Mouse (Mus musculus): ENCODE measurements around the gene Trip6.

DNA sequence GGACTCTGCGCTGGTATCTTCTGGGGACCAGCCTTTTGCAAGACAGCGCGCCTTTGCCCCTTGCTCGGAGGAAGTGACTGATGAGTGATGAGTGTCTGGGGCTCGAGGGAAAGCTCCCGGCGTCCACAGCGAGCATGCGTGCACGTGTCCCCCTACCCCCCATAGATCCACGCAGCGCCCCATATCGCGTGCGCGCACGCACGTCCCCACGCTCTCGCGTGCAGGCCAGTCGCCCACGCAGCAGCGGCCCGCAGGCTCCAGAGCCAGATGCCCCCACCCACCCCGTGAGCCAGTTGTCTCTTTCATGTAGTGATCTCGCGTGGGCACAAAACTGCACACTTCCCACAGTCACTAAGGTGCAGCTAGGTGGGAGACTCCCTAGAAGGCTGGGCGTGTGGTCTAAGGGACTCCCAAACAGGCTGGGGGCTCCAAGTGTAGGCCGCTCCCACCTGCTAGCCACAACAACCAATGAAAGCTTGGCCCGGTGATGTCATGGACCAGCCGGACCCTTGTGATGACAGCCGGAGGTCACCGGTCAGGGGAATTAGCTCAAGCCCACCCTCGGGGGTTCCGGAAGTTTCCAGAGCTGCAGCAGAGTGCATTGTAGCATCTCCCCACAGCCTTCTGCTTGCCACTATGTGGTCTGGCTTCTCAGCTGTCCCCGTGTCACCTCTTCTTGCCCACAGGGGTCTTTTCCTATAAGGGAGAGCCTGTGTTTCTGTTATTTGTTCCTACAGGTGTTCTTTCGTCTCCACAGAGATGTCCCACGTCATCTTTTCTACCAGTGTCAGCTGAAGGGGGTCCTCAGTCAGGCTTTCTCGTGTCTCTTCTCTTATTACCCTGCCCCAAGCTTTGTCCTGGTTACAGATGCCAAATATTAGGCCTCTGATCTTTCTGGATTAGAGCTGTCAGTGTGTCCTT, 26.9 kb downstream of the Trip6 start, which contains the start of gene Ache:
- TF ChIP-seq EP300 (IDR thresholded peaks at IDR 0.05) (no peak), CTCF (IDR thresholded peaks at IDR 0.05) (0 out of 2 replicates have a peak, but pooled peaks have one; percentile 9)

All from lung, postnatal 0 days (tissue).